Mouse (Mus musculus) small intestine, adult 2 months (tissue): ENCODE measurements around the gene Lcn11.

Source experiments
- CTCF ChIP-seq: fragments of 200-500 bp; IDR thresholded peaks from 2 replicates; pipeline ENCODE4 v1.5.1; 2012; ENCODE audit warnings: low read depth, mild to moderate bottlenecking, control low read depth, inconsistent platforms, low read length, moderate library complexity, mixed read lengths; ENCODE audit not compliant: insufficient replicate concordance, insufficient read length; ENCODE audit errors: extremely low read depth
- POLR2A ChIP-seq: fragments of 200-500 bp; IDR thresholded peaks from 2 replicates; pipeline ENCODE4 v1.6.1; 2012; ENCODE audit warnings: low read depth, mild to moderate bottlenecking, control low read depth, inconsistent platforms, low read length, moderate library complexity

DNA sequence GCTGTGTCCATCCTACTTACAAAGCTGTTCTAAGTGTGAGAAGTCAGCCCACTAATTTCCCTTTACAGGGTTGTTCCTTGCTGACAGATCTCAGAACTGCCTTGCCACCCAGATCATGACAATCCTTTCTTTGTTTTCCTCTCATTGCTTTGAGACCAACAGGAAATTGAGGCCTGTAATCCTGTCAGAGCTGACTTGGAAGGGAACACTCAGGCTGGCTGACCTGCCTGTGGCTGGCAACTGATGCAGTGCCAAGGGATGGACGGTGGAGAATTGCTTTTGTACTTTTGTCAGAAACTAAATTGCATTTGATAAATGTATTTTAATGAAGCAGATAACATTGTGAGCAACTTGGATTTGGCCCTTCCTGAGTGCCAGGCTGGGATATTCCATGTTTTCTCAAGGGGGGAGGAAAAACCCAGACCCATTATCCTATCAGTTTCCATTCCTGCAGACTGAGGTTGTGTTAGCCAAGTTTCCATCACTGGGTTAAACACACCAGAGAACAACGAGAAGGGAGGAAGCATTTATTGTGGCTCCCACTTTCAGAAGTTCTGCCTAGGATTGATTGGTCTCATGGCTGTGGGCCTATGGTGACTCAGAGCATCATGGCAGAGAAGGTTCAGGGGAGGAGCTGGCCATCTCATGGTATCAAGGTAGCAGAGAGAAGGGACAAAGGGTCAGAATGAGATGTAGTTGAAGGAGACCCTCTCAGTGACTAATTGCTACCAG lies 43.5 kb upstream of the Lcn11 start:
- TF ChIP-seq POLR2A (no peak), CTCF (no peak)
